Mouse (Mus musculus): ENCODE data around the gene Unc93a.
"Not testable (repeated sequence)": the region's sequence is repeated elsewhere in the genome, so short reads cannot be mapped to it uniquely, and the experiment has no call there.

The Unc93a gene

DNA sequence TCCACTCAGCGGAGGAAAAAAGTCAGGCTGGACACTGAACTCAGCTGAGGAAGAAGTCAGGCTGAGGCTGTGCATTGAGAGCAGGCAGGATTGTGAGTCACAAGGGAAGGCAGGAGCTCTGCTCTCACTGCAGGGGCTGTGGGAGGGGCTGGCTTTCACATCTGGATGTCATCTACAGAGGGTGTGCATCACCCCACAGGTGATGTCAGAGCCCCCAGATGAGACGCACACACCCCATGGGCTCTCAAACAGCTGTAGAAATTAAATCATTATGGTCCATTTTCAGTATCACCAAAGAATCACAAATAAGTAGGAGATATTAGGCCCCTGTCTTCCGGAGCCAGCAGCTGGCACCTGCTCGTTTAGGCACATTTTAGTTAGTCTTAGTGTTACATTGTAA lies at the start of gene Unc93a:
Unc93a (minus strand) TSS at position 101 of the 400 bp plus-strand sequence.
- not testable (repeated sequence) for DNase-seq (ENCODE audit: low read depth, low spot score)

DNA sequence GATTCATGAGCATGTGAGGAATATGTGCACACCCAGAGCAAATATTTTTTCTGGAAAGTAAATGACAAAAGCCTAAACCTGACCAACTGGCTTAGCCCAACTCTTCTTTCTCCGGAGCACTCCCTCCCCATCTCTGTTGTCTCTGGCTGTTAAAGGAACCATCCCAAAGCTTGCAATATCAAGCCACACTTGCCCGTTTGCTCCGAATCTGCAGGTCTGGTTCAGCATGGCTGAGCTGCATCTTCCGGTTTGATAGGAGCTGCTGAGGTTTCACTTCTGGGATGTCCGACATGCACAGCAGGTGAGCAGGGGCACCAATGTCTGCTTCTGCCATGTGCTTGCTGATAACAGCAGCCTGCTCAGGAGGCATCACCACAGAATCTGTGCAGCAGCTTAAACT lies 48.9 kb upstream of the Unc93a start:
- not testable (repeated sequence) for DNase-seq (ENCODE audit: low read depth, low spot score)

DNA sequence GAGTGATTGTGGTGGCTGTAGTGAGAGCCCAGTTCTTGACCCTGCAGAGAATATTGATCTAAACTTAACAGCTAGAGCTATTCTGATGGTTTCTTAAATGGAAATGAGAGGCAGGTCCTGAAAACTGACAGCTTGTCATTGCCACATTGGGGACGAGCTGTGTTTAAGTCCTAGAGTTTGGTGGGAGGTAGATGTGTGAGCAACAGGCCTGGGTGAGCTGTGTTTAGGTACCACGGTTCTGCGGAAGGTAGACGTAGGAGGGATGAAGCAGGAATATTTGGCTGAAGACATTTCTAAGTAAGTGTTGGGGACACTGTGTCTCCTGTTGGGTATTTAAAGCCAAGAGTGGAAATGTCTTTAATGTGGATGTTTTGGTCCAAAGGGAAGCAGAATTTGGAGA lies 47.4 kb upstream of the Unc93a start:
- DNase-seq (ENCODE audit: low read depth, low spot score), result not testable (repeated sequence)

DNA sequence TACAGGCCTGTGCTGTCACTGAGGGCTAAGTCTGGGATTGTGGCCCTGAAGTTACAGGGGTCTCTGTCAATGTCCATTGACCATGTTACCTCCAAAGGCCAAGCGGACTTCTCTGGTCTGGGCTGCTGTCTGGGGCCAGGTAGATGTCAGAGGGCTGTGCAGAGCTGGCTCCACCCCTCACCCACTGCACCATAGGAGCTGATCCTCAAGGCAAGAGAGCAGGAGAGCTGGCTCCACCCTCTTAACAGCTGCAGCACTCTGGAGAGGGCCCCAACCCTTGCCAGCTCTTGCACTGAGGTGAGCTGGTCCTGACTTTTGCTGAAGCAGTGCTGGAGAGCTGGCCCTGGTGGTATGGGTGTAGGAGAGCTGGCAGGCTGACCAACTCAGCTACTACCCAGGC lies 46.2 kb upstream of the Unc93a start:
- not testable (repeated sequence) for DNase-seq (ENCODE audit: low read depth, low spot score)

DNA sequence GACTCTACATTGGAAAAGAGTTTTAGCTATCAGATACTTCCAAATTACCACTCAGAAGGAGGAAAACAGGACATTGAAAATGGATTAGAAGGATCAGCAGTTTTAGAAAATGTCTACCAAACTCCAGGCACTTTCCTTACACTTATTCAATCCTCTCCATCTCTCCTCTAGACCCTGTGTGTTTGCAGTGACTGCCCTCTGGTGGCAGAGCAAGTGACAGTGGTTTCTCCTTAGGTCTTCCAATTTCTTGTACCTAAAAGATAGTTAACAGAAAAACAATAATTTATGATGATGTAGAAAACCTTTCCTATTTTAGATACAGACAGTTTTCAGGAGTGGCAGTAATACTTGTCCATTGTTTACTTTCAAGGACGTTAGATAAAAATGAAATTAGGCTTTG lies 44.0 kb upstream of the Unc93a start:
- not testable (repeated sequence) for DNase-seq (ENCODE audit: low read depth, low spot score)

DNA sequence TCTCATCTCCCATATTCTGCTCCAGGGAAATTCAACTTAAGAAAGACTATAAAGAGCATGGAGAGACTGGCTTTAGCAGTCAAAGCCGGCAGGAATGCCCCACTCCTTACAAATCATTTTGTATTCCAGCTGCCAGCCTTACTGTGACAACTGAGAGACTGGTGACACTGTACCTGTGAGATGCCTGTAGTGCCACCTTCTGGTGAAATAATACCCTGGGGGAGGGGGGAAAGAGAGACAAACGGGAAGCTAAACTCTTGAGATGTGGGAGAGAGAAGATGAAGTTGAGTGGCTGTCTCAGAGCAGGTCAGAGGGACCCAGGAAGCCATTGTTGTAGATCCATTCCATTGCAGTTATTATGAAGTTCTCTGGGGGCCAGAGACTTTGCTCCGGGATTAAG lies 42.4 kb upstream of the Unc93a start:
- not testable (repeated sequence) for DNase-seq (ENCODE audit: low read depth, low spot score)

DNA sequence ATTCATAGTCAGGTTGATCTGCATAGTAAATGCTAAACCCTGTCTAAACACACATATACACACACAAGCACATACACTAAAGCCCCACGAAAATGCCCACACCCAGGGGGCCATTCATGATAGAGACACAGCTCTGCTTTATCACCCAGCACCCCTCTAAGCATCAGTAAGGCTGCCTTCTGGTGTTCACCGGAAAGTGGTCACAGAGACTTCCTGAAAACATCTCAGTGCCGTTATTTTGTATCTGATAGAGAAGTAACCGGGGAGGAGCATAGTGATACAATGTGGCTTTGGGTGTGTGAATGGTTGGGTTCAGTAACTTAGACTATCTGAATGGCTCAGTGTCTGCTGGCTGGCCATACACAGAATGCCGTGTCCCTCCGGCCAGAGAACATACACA lies 42.0 kb upstream of the Unc93a start:
- DNase-seq (ENCODE audit: low read depth, low spot score), result not testable (repeated sequence)

DNA sequence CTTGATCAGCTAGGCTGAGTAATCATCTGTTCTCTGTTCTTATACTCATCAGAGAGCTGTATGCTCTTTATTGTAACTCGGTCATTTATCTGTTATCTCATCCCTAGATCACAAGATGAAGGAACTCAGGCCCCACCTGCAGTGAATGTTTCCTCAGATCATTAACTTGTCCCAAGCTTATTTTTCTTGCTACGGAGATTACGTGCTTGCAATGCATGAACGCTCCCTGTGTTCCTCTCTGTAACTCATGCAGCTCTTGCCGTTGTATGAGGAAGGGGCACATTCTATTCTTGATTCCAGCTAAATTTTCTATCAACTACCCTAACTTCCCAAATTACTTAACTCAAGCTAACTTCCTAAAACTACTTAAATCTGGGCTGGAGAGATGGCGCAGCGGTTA lies 14.5 kb upstream of the Unc93a start:
- not testable (repeated sequence) for DNase-seq (ENCODE audit: low read depth, low spot score)

DNA sequence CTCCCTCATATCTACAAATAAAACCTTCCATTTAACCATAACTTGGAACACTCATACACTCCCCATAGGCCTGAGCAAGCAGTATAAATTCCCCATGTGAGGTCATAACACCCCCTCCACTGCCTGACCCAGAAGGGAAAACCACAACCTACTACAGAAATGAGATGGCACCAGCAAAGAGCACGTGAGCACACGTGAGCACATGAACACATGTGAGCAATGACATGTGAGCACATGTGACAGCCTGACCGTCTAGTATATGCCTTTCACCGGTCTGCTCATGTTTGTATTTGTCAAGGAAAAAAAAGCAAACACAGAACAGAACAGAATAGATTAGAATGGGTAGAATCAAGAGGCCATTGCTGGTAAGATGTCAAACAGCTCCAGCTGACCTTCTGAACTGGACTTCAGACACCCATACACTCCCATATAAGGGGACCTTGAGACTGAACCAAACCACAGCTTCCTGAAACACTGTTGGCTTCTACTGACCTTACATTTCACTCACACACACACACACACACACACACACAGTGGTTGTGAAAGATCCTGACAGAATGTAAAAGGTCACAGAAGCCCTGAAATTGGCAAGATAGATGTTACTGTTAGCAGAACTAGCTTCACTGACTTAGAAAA lies 13.1 kb upstream of the Unc93a start:
- DNase-seq (ENCODE audit: low read depth, low spot score), result not testable (repeated sequence)

DNA sequence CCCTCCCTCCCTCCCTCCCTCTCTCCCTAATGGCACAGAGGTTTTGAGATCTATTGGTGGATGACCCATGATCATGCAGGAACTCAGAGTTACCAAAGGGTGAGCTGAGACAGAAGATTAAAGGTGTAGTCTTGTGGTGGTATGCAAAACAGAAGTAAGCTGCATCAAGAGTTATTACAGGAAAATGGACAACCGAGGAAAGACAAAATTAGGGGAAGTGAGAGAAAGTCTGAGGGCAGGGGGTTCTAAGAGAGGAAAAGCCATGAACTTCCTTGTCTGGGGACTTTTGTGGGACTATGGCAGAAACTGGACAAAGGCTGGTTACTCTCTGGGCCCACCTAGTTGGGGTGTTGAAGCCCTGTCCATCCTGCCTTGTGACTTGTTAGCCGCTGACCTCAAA lies 11.1 kb upstream of the Unc93a start:
- DNase-seq (ENCODE audit: low read depth, low spot score), result not testable (repeated sequence)

DNA sequence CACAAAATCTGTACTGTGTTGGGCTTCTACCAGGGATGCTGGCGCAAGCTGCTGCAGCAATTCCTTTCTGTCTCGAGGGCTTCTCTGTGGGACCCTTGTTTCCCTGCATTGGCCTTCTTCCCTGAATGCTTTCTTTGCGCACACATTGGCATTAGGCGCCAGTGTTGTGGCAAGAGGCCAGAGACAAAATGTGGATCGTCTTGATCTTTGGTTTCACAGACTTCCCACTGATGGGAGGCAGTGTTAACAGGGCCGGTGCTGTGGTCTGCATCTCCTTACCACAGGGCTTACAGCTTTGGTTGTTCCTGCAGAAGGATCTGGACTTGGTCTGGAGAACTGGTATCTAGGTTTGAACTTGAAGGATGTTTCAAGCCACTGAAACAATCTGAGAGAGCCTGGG lies 3.7 kb upstream of the Unc93a start:
- not testable (repeated sequence) for DNase-seq (ENCODE audit: low read depth, low spot score)

DNA sequence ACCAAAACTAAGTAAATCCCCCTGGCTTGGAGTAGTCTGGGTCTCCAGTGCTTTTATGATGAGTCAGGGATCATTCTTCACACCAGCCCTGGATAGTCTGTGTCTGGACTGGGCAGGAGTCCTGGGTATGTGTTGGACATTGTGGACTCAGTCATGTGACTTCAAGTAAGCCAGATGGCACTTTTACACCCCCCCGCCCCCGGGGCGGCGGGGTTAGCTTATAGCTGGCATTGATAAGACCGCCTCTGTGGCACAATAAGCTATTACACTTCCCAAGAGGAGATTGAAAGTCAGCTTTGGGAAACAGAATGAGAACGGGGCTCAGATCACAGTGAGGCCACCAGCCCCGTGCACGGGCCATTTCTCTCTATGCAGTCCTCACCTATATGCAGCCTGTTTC lies 742 bp upstream of the Unc93a start:
- not testable (repeated sequence) for DNase-seq (ENCODE audit: low read depth, low spot score)

DNA sequence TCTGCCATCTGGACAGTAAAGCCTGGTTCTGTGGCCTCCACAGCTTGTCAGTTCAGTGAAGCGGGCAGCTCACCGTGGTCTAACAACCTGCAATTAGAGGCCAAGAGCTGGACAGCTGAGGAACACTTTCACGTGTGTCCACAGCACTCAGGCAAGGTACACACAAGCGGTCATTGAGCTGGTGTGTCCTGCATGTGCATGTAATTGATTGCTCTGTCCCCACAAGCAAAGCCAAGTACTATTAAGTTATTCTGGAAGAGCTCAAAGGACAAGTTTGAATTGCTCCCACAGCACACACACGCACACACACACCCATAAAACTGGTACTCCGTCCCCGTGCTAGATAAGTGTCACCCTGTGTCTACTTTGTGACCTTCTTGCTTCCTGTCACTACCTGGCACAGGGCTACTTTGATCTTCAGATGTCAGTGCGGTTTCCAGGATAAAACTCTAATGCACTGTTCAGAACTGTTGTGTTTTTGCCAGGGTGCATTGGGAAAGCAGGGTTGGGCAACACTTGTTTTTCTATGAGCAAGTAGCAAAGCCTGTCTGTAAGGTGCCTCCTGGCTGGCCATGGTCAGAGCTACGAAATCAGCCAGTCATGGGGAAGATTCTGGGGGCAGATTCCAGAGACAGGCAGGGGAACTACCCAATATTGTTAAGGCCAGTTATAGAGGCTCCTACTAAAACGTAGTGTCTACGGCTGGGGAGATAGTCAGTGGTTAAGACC lies 1.7 kb downstream of the Unc93a start:
- not testable (repeated sequence) for DNase-seq (ENCODE audit: low read depth, low spot score)

DNA sequence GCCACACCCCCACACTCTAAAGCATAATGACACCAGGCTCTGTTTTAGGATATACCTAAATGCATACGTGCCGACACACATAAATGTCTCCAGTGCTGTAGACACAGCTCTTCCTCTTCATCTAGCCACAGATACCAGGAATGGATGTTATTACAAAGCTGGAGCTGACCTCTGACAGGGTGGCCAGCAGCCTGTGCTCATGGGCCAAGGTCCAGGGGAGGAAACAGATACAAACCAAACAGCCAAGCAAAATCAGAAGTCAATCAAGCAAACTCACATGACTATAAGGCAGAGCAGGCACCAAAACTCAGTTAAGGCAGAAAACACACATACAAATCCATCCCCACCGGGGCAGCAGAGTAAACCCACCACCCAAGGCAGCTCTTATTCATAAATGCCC lies 2.3 kb downstream of the Unc93a start:
- DNase-seq (ENCODE audit: low read depth, low spot score), result not testable (repeated sequence)

DNA sequence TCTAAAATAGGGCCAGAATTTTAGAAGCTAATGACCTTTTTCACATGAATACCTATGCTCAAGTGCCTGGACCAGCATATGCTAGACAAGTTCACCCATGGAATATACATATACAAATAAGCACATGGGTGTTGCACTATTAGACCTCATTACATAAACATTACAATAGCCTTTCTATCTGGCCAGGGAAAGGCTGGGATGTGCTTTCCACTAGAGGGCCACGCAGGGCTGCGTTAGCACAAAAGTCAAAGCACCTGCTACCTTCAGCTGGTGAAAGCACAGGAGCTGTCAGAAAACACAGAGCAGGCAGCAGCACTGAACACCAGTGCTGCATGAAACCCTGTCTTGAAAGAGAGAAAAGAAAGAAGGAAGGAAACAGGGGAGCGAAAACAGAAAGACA lies 7.4 kb downstream of the Unc93a start:
- not testable (repeated sequence) for DNase-seq (ENCODE audit: low read depth, low spot score)

DNA sequence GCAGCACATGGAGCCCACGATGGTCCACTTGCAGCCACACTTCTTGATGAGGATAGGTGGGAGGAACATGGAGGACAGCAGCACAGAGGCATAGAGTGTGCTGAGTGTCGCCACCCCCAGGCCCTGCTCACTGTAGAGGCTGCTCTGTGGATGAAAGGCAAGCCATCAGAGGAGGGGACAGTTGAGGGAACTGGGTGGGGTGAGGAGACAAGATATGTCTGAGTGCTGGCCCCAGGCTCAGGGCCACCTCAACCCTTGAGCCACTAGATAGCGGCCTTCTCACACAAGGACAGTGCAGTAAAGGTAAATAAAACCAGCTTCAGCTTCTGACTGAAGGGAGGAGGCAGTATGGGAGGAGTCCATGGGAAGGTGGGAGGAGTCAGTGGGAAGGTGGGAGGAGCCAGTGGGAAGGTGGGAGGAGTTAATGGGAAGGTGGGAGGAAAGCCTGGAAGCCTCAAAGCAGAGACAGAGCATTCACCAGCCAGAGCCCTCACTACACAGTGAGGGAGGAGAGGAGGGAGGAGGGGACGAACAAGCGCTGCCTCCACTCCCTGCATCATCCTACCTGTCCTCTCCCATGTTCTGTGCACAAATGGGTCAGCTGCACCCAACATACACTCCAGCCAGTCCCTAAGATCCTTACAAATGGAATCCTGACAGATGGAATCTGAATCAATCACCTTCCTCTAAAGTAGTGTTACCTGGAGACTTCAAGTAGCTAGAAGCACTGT lies 8.1 kb downstream of the Unc93a start:
- DNase-seq (ENCODE audit: low read depth, low spot score), result not testable (repeated sequence)

DNA sequence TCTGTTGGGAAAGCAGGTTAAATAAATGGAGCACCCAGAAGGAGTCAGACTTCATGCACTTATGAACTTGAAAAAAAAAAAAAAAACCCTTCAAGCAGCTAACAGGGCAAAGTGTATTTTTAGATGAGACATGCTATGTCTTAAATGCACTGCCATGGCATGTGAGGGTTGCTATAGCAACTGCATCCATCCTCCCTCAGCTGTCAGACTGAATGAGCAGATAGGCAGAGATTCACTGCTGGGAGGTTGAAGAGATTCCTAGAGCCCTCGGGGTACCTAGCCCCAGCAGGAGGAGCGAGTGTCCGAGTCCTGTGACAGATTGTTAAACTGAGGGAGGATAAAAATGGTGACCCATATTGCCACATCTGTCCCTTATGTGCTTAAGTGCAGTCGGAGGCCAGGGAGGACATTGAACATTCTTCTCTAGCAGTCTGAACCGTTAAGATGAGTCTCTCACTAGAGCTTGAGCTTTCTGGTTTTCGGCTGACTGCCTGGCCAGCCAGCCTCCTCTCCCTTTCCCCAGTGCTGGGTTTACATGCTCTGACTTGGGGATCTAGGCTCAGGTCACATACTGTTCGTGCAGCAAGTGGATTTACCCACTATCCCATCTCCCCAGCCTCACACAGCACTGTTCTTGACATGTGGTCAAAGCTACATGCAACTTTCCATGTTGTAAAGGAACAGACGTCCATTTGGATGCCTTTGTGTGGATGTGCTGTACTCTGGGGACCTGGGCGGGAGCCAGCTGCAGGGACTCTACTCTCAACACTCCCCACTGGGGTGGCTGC lies 18.9 kb downstream of the Unc93a start:
- DNase-seq (ENCODE audit: low read depth, low spot score), result not testable (repeated sequence)

DNA sequence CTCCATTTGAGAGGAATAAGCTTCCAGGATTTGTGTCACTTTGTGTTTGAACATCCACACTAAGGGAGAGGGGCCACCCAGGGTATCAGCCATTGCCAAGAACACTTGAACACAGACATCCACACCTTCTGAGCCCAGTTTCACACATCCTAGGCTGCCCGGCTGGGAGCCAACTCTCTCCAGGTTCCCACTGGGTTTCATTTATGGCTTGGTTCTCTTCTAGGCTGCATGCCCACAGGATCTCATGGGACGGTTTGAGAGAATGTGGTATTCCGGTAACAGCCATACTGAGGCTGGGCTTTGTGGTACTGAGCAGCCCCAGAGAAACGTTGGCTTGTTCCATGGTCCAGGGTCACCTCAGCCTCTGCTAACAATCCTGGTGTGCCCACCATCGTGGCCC lies 25.0 kb downstream of the Unc93a start:
- not testable (repeated sequence) for DNase-seq (ENCODE audit: low read depth, low spot score)

DNA sequence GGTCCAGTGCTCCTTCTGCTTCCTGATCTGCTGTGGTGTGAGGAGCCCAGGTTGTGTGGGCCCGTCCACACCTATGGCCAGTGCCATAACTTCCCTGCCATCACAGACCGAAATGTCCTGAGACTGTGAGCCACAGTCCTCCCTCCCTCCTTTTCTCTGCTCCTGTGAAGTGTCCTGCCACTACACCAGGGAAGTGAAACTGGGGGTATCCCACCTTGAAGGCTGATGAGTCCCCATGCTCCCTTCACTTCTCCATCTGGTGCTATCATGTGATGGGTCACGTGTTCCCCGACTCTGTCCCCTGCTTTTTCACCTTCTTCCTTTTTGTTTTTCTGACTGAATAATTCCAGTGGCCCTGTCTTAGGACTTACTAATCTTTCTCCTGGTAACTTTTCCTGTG lies 38.6 kb downstream of the Unc93a start:
- not testable (repeated sequence) for DNase-seq (ENCODE audit: low read depth, low spot score)

DNA sequence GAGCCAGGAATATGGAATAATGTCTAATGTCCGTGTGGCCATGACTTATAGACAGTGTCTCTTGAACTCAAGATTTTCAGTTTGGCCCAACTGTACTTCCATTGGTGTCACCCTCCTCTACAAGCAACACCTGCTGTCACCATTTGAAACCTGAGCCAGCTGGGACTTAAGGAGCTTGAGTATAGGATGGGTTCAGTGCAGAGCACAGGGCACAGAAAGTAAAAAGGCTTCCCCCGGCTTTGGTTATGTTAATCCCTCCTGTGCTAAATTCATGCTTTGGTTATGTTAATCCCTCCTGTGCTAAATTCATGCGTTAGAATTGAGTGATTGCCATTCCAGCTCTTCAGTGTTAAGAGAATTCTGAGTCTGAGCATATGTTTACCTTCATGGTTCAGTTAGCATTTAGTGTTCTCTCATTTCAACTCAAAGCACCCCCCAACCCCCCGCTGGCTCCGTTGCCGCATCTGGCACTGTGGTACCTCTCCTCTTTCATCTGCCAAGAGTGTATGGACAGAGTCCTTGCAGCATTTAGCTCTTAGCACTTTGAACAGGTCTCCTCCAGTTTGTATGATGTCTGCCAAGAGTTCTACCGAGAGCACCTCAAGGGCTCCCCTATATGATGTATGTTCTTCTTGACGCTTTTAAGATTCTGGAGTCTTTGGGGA lies 39.4 kb downstream of the Unc93a start:
- not testable (repeated sequence) for DNase-seq (ENCODE audit: low read depth, low spot score)

DNA sequence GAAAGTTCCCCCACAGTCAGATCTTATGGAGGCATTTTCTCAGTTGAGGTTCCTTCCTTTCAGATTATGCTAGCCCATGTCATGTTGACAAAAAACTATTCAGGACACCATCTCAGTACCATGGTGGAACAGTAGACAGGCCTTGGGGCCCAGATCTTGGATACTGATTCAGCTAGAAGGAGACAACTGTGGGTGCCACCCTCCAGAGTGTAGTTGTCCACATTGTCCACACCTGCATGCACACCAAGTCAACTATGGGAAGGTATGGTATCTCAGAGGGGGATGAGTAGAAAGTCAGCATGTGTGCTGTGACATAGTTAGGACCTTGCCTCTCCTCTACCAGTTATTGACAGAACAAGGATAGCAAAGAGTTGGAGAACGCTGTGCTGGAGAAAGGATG lies 40.1 kb downstream of the Unc93a start:
- DNase-seq (ENCODE audit: low read depth, low spot score), result not testable (repeated sequence)

Measured in c-Kit-negative CD71-positive TER-119-positive erythroid progenitor cells, embryonic 14.5 days (primary cell).